Mouse (Mus musculus): ENCODE data around the gene Arg2. TPM values are rescaled to one million over a fixed set of nuclear protein-coding genes. Genes with fewer than 3 reads are reported as not detected.

The Arg2 gene
- polyA plus RNA-seq, 1 experiment from 2014 or later, result 8.5 TPM

Other genes starting within 250 kb of the Arg2 start
- gene Plek2, start 223.8 kb upstream of the Arg2 start, polyA plus RNA-seq (2016; fragmentation: Nextera tagmentation; extraction: Ambion mirVana), result 1.9 and 2.7 TPM in 2 replicates
- gene Tmem229b, start 123.2 kb upstream of the Arg2 start, polyA plus RNA-seq (2016; fragmentation: Nextera tagmentation; extraction: Ambion mirVana), result 16.7 and 18.4 TPM in 2 replicates
- 5.6 and 6.1 TPM in 2 replicates for gene Plekhh1, start 101.6 kb upstream of the Arg2 start, polyA plus RNA-seq (2016; fragmentation: Nextera tagmentation; extraction: Ambion mirVana)
- 28.7 and 29.9 TPM in 2 replicates for gene Pigh, start 41.1 kb upstream of the Arg2 start, polyA plus RNA-seq (2016; fragmentation: Nextera tagmentation; extraction: Ambion mirVana)
- gene Vti1b, start 41.9 kb downstream of the Arg2 start, polyA plus RNA-seq (2016; fragmentation: Nextera tagmentation; extraction: Ambion mirVana), result 108 and 109 TPM in 2 replicates
- gene Rdh11, start 61.5 kb downstream of the Arg2 start, polyA plus RNA-seq (2016; fragmentation: Nextera tagmentation; extraction: Ambion mirVana), result 23.7 and 25.2 TPM in 2 replicates
- gene Rdh12, start 78.1 kb downstream of the Arg2 start, polyA plus RNA-seq (2016; fragmentation: Nextera tagmentation; extraction: Ambion mirVana), result 1.4 and 1.5 TPM in 2 replicates
- 13.4 and 15.2 TPM in 2 replicates for gene Zfyve26, start 165.5 kb downstream of the Arg2 start, polyA plus RNA-seq (2016; fragmentation: Nextera tagmentation; extraction: Ambion mirVana)
- gene Rad51b, start 166.5 kb downstream of the Arg2 start, polyA plus RNA-seq (2016; fragmentation: Nextera tagmentation; extraction: Ambion mirVana), result 7.2 and 7.7 TPM in 2 replicates

All from forebrain, embryonic 12.5 days (tissue).